Mouse (Mus musculus) liver, embryonic 14.5 days (tissue): ENCODE measurements around the gene L3mbtl1.

Source experiments
- CTCF ChIP-seq: IDR thresholded peaks from 2 replicates; pipeline ENCODE4 v1.5.1; 2016; ENCODE audit warnings: antibody characterized with exemption, low read depth, control low read depth
- EP300 ChIP-seq: IDR thresholded peaks from 2 replicates; pipeline ENCODE4 v1.6.1; 2016; ENCODE audit warnings: antibody characterized with exemption, low read depth

DNA sequence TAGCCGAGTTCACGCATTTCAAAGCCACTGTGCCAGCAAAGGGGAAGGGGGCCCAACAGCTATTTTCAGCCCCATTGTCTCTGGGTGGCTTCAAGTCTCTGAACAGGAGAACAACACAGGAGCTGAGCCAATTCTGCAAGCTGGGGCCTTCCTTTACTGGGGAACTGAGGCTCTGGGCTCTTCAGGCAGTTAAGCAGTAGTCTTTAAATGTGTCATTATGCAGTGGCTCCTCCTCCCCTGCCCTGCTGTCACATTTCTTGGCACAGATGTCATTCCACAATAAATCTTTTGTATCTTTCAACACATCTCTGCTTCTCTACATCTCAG is 42.7 kb upstream of the L3mbtl1 start:
- no peak for TF ChIP-seq CTCF
- TF ChIP-seq EP300 = no peak
